ENCODE assay signal across 9 mouse cellular contexts in the genomic region with DNA sequence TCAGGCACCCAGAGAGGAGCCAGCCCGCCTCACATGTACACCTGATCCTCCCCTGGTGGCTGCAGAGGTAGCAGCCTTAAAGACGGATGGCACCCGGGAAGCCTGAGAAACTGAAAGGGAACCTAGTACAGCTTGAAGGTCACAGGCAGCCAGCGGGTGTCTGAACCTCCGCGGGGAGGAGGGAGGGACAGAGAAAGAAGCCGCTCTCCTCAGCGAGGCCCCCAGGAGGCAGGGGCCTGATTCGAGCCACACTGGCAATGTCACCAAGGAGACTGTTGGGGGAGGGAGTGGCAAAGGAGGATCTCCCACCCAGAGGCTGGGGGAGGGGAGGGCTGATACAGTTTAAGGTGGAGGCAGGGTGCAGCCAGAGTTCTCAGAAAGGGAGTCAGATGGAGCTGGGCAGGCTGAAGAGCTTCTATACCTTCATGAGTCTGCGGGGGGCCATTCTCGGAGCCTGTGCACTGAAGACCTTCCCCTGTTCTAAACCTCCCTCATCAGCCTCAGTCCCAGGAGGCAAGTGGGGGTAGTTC. TPM values are rescaled to one million over a fixed set of nuclear protein-coding genes. Genes with fewer than 3 reads are reported as not detected.
A peak's percentile ranks its signal among the peaks of the same experiment; 100 is the strongest.
DNase-seq lines count a peak whose midpoint lies in the region; ATAC-seq and TF ChIP-seq lines count a peak whose summit lies in the region.
"Had no signal": no experiment of that assay in that cellular context is flagged by ENCODE, and none has a peak within 500 bp of the region (broad histone marks: within the 10 kb centered on the region; RNA-seq: fewer than 3 reads in every experiment).

No protein-coding gene starts in this region.

- H3K27ac ChIP-seq in heart, embryonic 11.5 days (ENCODE audit: low read depth, low read length): peak overlapping the region; percentile 59; the same call in 1 of the 2 replicates
- H3K27ac ChIP-seq in ES-E14 (ENCODE audit: insufficient read depth, low read depth, low read length, poor library complexity, severe bottlenecking): no peak overlapping the region
- no peak overlapping the region for H3K27ac ChIP-seq in forebrain, postnatal 0 days (ENCODE audit: low read depth, low read length)
- H3K27ac ChIP-seq in limb, embryonic 13.5 days: no peak overlapping the region
- H3K27ac ChIP-seq in olfactory bulb, adult 2 months (ENCODE audit: insufficient read depth, low read depth, low read length): no peak overlapping the region

- WGBS in heart, embryonic 11.5 days (ENCODE audit: insufficient replicate concordance): 4% methylated on average over 11 of the region's 11 CpGs
- 10% methylated on average over 11 of the region's 11 CpGs for WGBS in forebrain, postnatal 0 days
- 5% methylated on average over 11 of the region's 11 CpGs for WGBS in limb, embryonic 13.5 days
- WGBS in olfactory bulb, adult 2 months: 28% methylated on average over 11 of the region's 11 CpGs

- H3K9me3 ChIP-seq in heart, embryonic 11.5 days (replicated peaks; ENCODE audit: control insufficient read depth, low read length): no peaks in the 10 kb centered on the region; the same call in 1 of the 2 replicates
- H3K9me3 ChIP-seq in ES-E14 (ENCODE audit: control insufficient read depth, insufficient read depth, low read depth, low read length): no peaks in the 10 kb centered on the region
- 0 out of 2 replicates have a peak, but pooled peaks cover 6% of the 10 kb centered on the region for H3K9me3 ChIP-seq in forebrain, postnatal 0 days (ENCODE audit: low read length)
- H3K9me3 ChIP-seq in limb, embryonic 13.5 days: peaks cover 5% of the 10 kb centered on the region

- no peak for TF ChIP-seq POLR2A in olfactory bulb, adult 2 months (IDR thresholded peaks at IDR 0.05; ENCODE audit: insufficient read depth, low read depth, low read length)

- DNase-seq in heart, adult 8-10 months (ENCODE audit: low spot score): no peak
- DNase-seq in ES-E14 (ENCODE audit: low read depth, low spot score): peak; percentile 63
- DNase-seq in forebrain, postnatal 0 days: no peak
- DNase-seq in left cerebral cortex, postnatal 25 days (ENCODE audit: low spot score in 2 of 2): no peak
- DNase-seq in urinary bladder, postnatal 36 days (ENCODE audit: low spot score in 2 of 2): no peak

- peaks cover 14% of the 10 kb centered on the region for H3K4me1 ChIP-seq in heart, embryonic 11.5 days (ENCODE audit: control insufficient read depth, insufficient read depth, low read length)
- peaks cover 7 to 19% of the 10 kb centered on the region in 2 experiments; a peak in 3 of 4 replicates for H3K4me1 ChIP-seq in ES-E14 (ENCODE audit: control insufficient read depth in 2 of 2, insufficient read depth in 2 of 2, low read length in 2 of 2, poor library complexity in 1 of 2)
- peaks cover 7% of the 10 kb centered on the region; the same call in 1 of the 2 replicates for H3K4me1 ChIP-seq in forebrain, postnatal 0 days (ENCODE audit: insufficient read depth)
- H3K4me1 ChIP-seq in limb, embryonic 13.5 days: peaks cover 28% of the 10 kb centered on the region
- H3K4me1 ChIP-seq in olfactory bulb, adult 2 months (ENCODE audit: control insufficient read depth, insufficient read depth, low read length): peaks cover 14% of the 10 kb centered on the region

- no peaks in the 10 kb centered on the region for H3K36me3 ChIP-seq in heart, embryonic 11.5 days (ENCODE audit: control insufficient read depth, insufficient read depth, low read length)
- H3K36me3 ChIP-seq in ES-E14 (ENCODE audit: control insufficient read depth, insufficient read depth, low read length, poor library complexity, severe bottlenecking): no peaks in the 10 kb centered on the region
- H3K36me3 ChIP-seq in forebrain, postnatal 0 days (ENCODE audit: insufficient read depth): no peaks in the 10 kb centered on the region
- H3K36me3 ChIP-seq in limb, embryonic 13.5 days: no peaks in the 10 kb centered on the region

- peak overlapping the region; percentile 27 for H3K4me3 ChIP-seq in heart, embryonic 11.5 days (ENCODE audit: low read depth, low read length)
- peak overlapping the region in 1 of 2 experiments; percentile 24; a peak in 1 of 4 replicates for H3K4me3 ChIP-seq in ES-E14 (ENCODE audit: insufficient read depth in 1 of 2, low read depth in 1 of 2, low read length in 2 of 2, poor library complexity in 1 of 2, severe bottlenecking in 1 of 2)
- H3K4me3 ChIP-seq in forebrain, postnatal 0 days (ENCODE audit: low read depth, low read length): no peak overlapping the region
- peak overlapping the region; percentile 20 for H3K4me3 ChIP-seq in limb, embryonic 13.5 days
- H3K4me3 ChIP-seq in olfactory bulb, adult 2 months (ENCODE audit: insufficient read depth, low read depth, low read length): peak overlapping the region; percentile 15; the same call in 1 of the 2 replicates

- intact Hi-C loops in left cerebral cortex, postnatal 25 days (cut with DNase I): no loop called here

- peak overlapping the region; percentile 63 for H3K4me2 ChIP-seq in heart, embryonic 11.5 days
- peak overlapping the region; percentile 27 for H3K4me2 ChIP-seq in forebrain, postnatal 0 days (ENCODE audit: low read depth)
- peak overlapping the region; percentile 54 for H3K4me2 ChIP-seq in limb, embryonic 13.5 days (replicated peaks)

- peaks cover 6% of the 10 kb centered on the region for H3K27me3 ChIP-seq in heart, embryonic 11.5 days (ENCODE audit: control insufficient read depth, insufficient read depth, low read length)
- H3K27me3 ChIP-seq in forebrain, postnatal 0 days (ENCODE audit: insufficient read depth, low read length): no peaks in the 10 kb centered on the region; the same call in 1 of the 2 replicates
- peaks cover 33% of the 10 kb centered on the region for H3K27me3 ChIP-seq in limb, embryonic 13.5 days

- ATAC-seq in heart, embryonic 11.5 days (replicated peaks; ENCODE audit: insufficient number of reproducible peaks, low FRiP score, low TSS enrichment): peak; percentile 31; the same call in 1 of the 2 replicates
- ATAC-seq in forebrain, postnatal 0 days: peak; percentile 43; the same call in 1 of the 2 replicates
- ATAC-seq in limb, embryonic 13.5 days (ENCODE audit: low FRiP score, low read depth): no peak
- ATAC-seq: Patski had no signal

- H3K9ac ChIP-seq in heart, embryonic 11.5 days (ENCODE audit: low read depth, low read length): peak overlapping the region; percentile 74
- H3K9ac ChIP-seq in ES-E14 (ENCODE audit: insufficient read depth, low read depth, low read length, poor library complexity, severe bottlenecking): no peak overlapping the region
- H3K9ac ChIP-seq in forebrain, postnatal 0 days: no peak overlapping the region
- H3K9ac ChIP-seq in limb, embryonic 13.5 days: peak overlapping the region; percentile 43; the same call in 1 of the 2 replicates

- in situ Hi-C loops in ES-E14 (cut with MboI; ENCODE audit: low sequenced_read_pairs in 2 of 2, unreplicated experiment in 2 of 2): no loop called here

- TF ChIP-seq CTCF in forebrain, postnatal 0 days (IDR thresholded peaks at IDR 0.05; ENCODE audit: low read depth): no peak
- no peak for TF ChIP-seq CTCF in olfactory bulb, adult 2 months (IDR thresholded peaks at IDR 0.05; ENCODE audit: insufficient read depth, low read depth, low read length)

TF ChIP-seq in ES-E14, 5 proteins besides CTCF, POLR2A, EP300 and RAD21:
- TF ChIP-seq ZC3H11A (IDR thresholded peaks at IDR 0.05; ENCODE audit: borderline replicate concordance, low read depth, low read length) (no peak), HCFC1 (IDR thresholded peaks at IDR 0.05; ENCODE audit: borderline replicate concordance, insufficient read depth, low read length) (no peak), ZNF384 (IDR thresholded peaks at IDR 0.05; ENCODE audit: low read depth, low read length) (no peak), MAFK (IDR thresholded peaks at IDR 0.05; ENCODE audit: insufficient read depth, low read depth, low read length) (no peak), CHD2 (IDR thresholded peaks at IDR 0.05; ENCODE audit: low read depth, low read length) (no peak)

RNA-seq across cellular contexts. Expression of a gene that starts 6.1 kb away (rescaled TPM):
- polyA plus RNA-seq in heart, embryonic 11.5 days (2014; fragmentation: Nextera tagmentation; extraction: Ambion mirVana): 1.7 and 1.8 TPM in 2 replicates
- total RNA-seq in heart, adult 8-10 months (2022): 10 to 100 TPM; 15.6 to 17.3 (median 16.4) TPM
- total RNA-seq in ES-E14 (2012; rRNA removed): 7.1 and 15.4 TPM in 2 replicates
- 29.1 and 45.7 TPM in 2 replicates for total RNA-seq in forebrain, postnatal 0 days (2014; rRNA removed)
- 7.6 and 10.9 TPM in 2 replicates for polyA plus RNA-seq in forebrain, postnatal 0 days (2015; fragmentation: Nextera tagmentation; extraction: Ambion mirVana)
- polyA plus RNA-seq in limb, embryonic 13.5 days (2015; fragmentation: Nextera tagmentation; extraction: Ambion mirVana): 3.2 and 3.4 TPM in 2 replicates
- not detected in 2 replicates for polyA plus RNA-seq in olfactory bulb, adult 2 months (2012; ENCODE audit: insufficient read depth, insufficient read length, low replicate concordance, missing spikeins)
- total RNA-seq in left cerebral cortex, postnatal 25 days (2021): 10 to 100 TPM; 30.4 to 36.6 TPM

RNA-seq across cellular contexts. Expression of a gene that starts 40.7 kb away (rescaled TPM):
- polyA plus RNA-seq in heart, embryonic 11.5 days (2014; fragmentation: Nextera tagmentation; extraction: Ambion mirVana): 49.5 and 51.4 TPM in 2 replicates
- total RNA-seq in heart, adult 8-10 months (2022): 100 to 1,000 TPM; 132 to 150 (median 148) TPM
- total RNA-seq in ES-E14 (2012; rRNA removed): 32.2 and 43.3 TPM in 2 replicates
- 77.0 and 91.5 TPM in 2 replicates for total RNA-seq in forebrain, postnatal 0 days (2014; rRNA removed)
- polyA plus RNA-seq in forebrain, postnatal 0 days (2015; fragmentation: Nextera tagmentation; extraction: Ambion mirVana): 48.5 and 48.7 TPM in 2 replicates
- 63.0 and 63.2 TPM in 2 replicates for polyA plus RNA-seq in limb, embryonic 13.5 days (2015; fragmentation: Nextera tagmentation; extraction: Ambion mirVana)
- not detected in 2 replicates for polyA plus RNA-seq in olfactory bulb, adult 2 months (2012; ENCODE audit: insufficient read depth, insufficient read length, low replicate concordance, missing spikeins)
- total RNA-seq in left cerebral cortex, postnatal 25 days (2021): 100 to 1,000 TPM; 114 to 122 TPM

Comparison
In these comparisons a context has a peak if more than half of its experiments do, and no peak if none do; other contexts are left out.
1. H3K9ac ChIP-seq: peak in heart, embryonic 11.5 days (single experiment) and limb, embryonic 13.5 days (single experiment); none in ES-E14 (single experiment) and forebrain, postnatal 0 days (single experiment).
2. Peak in every context shown above with its lines, with median percentiles within 50 percentile points of each other: H3K4me2 ChIP-seq.